Mouse (Mus musculus) spleen, adult 2 months (tissue): Measurements from ENCODE around the gene Paxbp1.

Source experiments
- CTCF ChIP-seq: fragments of 200-500 bp; IDR thresholded peaks from 2 replicates; pipeline ENCODE4 v1.5.1; 2011; ENCODE audit warnings: mild to moderate bottlenecking, inconsistent platforms; ENCODE audit not compliant: insufficient read depth, insufficient read length, insufficient replicate concordance; ENCODE audit errors: extremely low read depth
- POLR2A ChIP-seq: fragments of 200-500 bp; IDR thresholded peaks from 2 replicates; pipeline ENCODE4 v1.6.1; 2011; ENCODE audit warnings: low read depth, low read length, inconsistent platforms

GRCm38 (mm10) chr16:90966241-90966640, 78.1 kb downstream of the Paxbp1 start:
- TF ChIP-seq CTCF (no peak), POLR2A (no peak)
